Mouse (Mus musculus) heart, embryonic 15.5 days (tissue): ENCODE measurements around the gene Borcs6. TPM values are rescaled to one million over a fixed set of nuclear protein-coding genes. Genes with fewer than 3 reads are reported as not detected.
A peak's percentile ranks its signal among the peaks of the same experiment; 100 is the strongest.
"Not testable (repeated sequence)": the region's sequence is repeated elsewhere in the genome, so short reads cannot be mapped to it uniquely, and the experiment has no call there.

Experiments
- ATAC-seq: fragments of 200-750 bp; cut with Nextera tagmentation; replicated peaks from 2 replicates; pipeline ENCODE4 v1.8.0; 2017; ENCODE audit warnings: low read depth, moderate TSS enrichment; ENCODE audit not compliant: insufficient number of reproducible peaks, insufficient read depth, low FRiP score
- H3K27ac ChIP-seq: fragments of 300-500 bp; sonication (generic); 2 replicates; pipeline ENCODE4 v1.5.1; 2015; ENCODE audit warnings: mild to moderate bottlenecking, inconsistent platforms
- H3K27me3 ChIP-seq: fragments of 300-500 bp; sonication (generic); 2 replicates; pipeline ENCODE4 v1.6.1; 2015; ENCODE audit warnings: inconsistent platforms
- H3K36me3 ChIP-seq: fragments of 300-500 bp; sonication (generic); 2 replicates; pipeline ENCODE4 v1.6.1; 2015; ENCODE audit warnings: mild to moderate bottlenecking, inconsistent platforms
- H3K4me1 ChIP-seq: fragments of 300-500 bp; sonication (generic); replicated peaks from 2 replicates; pipeline ENCODE4 v1.6.1; 2015; ENCODE audit warnings: inconsistent platforms
- H3K4me2 ChIP-seq: fragments of 300-500 bp; sonication (generic); 2 replicates; pipeline ENCODE4 v1.6.1; 2015; ENCODE audit warnings: inconsistent platforms, mild to moderate bottlenecking, moderate library complexity
- H3K4me3 ChIP-seq: fragments of 300-500 bp; sonication (generic); 2 replicates; pipeline ENCODE4 v1.5.1; 2015; ENCODE audit warnings: mild to moderate bottlenecking, inconsistent platforms
- H3K9ac ChIP-seq: fragments of 300-500 bp; sonication (generic); 2 replicates; pipeline ENCODE4 v1.6.1; 2015; ENCODE audit warnings: mild to moderate bottlenecking, inconsistent platforms
- H3K9me3 ChIP-seq: fragments of 300-500 bp; sonication (generic); replicated peaks from 2 replicates; pipeline ENCODE4 v1.6.1; 2016; ENCODE audit warnings: inconsistent platforms
- WGBS: fragments of 180-500 bp; shearing (Covaris S2); methylation state at CpG from one replicate; pipeline ENCODE4 v1.1.7; 2015; ENCODE audit warnings: mixed read lengths; 5-methylcytosine and 5-hydroxymethylcytosine counted together
- polyA plus RNA-seq: library from polyadenylated mRNA; unstranded; fragments of >200 nt; fragmentation: Nextera tagmentation; extraction: Ambion mirVana; gene quantifications from 2 replicates; pipeline ENCODE4 v1.2.1, GENCODE M21; 2015

Gene Borcs6
- polyA plus RNA-seq, 1 experiment from 2014 or later: 10.5 TPM

DNA sequence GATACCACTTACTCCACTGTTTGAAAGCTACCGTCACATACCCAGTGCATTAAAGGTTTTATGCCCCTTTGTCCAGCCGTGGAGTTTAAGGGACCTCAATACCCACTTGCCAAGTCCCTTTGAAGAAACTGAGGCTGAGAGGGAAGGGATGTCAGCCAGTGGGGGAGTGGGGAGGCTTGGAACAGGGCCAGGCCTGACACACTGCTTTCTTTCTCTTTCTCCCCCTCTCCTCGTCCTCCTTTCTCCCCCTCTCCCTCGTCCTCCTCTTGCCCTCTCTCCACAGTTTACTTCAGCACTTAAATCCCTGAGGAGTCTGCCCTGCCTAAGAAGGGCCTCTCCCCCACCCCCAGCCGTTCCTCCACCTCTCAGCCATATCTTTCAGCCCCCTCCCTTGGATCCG is 30.9 kb downstream of the Borcs6 start:
- Histone ChIP-seq H3K4me3 (0 out of 2 replicates have a peak overlapping the region, but pooled peaks have one; percentile 87), H3K27me3 (no peaks in the 10 kb centered on the region), H3K27ac (peak overlapping the region; percentile 94; the same call in 1 of the 2 replicates), H3K9ac (no peak overlapping the region), H3K4me2 (peak overlapping the region; percentile 82), H3K36me3 (peaks cover 23% of the 10 kb centered on the region), H3K9me3 (no peaks in the 10 kb centered on the region), H3K4me1 (peaks cover 61% of the 10 kb centered on the region)
- 54% methylated on average over 5 of the region's 6 CpGs for WGBS
- no peak for ATAC-seq

DNA sequence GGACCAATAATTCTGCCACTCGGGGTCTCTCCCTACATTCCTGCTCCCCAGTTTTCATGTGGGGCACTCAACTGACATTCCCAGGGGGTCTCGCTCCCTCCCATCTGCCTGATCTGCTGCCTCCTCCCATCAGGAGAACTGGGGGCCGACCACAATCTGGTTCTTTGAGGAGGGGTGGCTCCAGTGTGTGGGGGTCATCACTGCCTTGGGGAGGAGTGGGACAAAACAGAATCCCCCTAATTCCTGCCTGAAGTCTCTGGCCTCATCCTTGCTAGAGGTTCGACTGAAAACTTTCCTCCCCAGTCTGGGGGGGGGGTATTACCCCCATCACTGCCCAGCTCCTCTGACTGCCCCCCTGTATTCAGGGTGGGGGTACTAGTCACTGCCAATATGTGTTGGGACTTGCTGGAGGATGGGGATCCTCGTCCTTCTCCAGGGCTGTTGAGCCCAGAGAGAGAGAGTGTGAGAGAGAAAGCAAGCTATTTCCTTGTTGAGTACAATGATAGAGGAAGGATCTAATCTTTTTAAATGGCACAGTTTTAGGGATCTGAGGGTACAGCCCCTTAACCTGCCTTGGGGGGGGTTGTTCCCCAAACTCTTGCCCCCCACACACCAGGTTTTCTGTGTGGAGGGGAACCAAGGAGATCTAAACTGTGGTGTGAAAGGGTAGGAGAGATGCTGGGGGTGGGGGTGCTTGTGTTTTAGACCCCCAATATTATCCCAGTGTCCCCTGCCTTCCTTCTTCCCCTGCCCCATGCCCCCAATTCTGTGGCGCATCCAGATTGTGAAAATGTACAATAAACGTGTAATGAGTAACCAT is 32.3 kb downstream of the Borcs6 start:
- Histone ChIP-seq H3K36me3 (peaks cover 23% of the 10 kb centered on the region), H3K27ac (peak overlapping the region; percentile 92; the same call in 1 of the 2 replicates), H3K9ac (0 out of 2 replicates have a peak overlapping the region, but pooled peaks have one; percentile 15), H3K9me3 (no peaks in the 10 kb centered on the region), H3K4me3 (no peak overlapping the region), H3K27me3 (no peaks in the 10 kb centered on the region), H3K4me2 (no peak overlapping the region), H3K4me1 (peaks cover 53% of the 10 kb centered on the region)
- no peak for ATAC-seq
- WGBS: 55% methylated on average over 7 of the region's 7 CpGs

DNA sequence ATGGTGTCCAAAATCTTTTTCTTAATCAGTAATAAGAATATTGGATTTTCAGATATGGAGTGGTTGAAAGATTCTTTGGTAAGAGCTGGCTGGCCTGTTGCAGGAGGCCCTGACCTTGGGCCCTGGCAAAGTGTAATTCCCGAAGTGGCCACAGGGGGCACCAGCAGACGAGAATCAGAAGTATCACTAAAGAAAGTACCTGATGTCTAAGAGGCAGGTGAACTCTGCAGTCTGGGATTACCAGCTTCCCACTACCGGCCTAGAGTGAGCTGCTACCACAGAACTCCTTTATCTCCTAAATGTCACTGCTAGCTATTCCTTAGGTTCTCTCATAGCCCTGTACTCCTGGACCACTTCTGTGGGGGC is 32.9 kb downstream of the Borcs6 start:
- no peaks in the 10 kb centered on the region for H3K27me3 ChIP-seq
- H3K36me3 ChIP-seq: peaks cover 23% of the 10 kb centered on the region
- H3K9ac ChIP-seq: no peak overlapping the region
- ATAC-seq: no peak
- no peaks in the 10 kb centered on the region for H3K9me3 ChIP-seq
- H3K27ac ChIP-seq: peak overlapping the region; percentile 92
- WGBS: 1% methylated on average over 3 of the region's 3 CpGs
- no peak overlapping the region for H3K4me2 ChIP-seq
- H3K4me3 ChIP-seq: no peak overlapping the region
- peaks cover 51% of the 10 kb centered on the region for H3K4me1 ChIP-seq

DNA sequence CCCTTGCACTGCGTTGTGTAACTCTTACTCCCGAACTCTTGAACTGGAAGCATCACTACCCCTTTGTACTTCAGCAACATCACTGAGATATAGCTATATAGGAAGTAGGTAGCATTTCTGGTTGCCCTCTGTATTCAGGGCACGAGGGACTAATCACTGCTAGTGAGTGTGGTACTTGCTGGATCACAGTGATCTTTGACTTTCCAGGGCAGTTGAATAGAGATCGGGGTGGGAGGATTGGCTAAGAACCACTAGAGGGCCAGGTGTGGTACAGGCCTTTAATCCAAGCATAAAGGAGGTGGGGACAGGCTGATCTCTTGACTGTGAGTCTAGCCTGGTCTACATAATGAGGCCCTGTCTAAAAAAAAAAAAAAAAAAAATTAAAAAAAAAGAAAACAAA is 33.4 kb downstream of the Borcs6 start:
- H3K27me3 ChIP-seq: no peaks in the 10 kb centered on the region
- H3K36me3 ChIP-seq: peaks cover 23% of the 10 kb centered on the region
- WGBS: 85% methylated on average over 4 of the region's 4 CpGs
- no peak overlapping the region for H3K4me2 ChIP-seq
- ATAC-seq: no peak
- H3K4me3 ChIP-seq: no peak overlapping the region
- H3K9me3 ChIP-seq: no peaks in the 10 kb centered on the region
- H3K27ac ChIP-seq: peak overlapping the region; percentile 92
- H3K4me1 ChIP-seq: peaks cover 51% of the 10 kb centered on the region
- no peak overlapping the region for H3K9ac ChIP-seq

DNA sequence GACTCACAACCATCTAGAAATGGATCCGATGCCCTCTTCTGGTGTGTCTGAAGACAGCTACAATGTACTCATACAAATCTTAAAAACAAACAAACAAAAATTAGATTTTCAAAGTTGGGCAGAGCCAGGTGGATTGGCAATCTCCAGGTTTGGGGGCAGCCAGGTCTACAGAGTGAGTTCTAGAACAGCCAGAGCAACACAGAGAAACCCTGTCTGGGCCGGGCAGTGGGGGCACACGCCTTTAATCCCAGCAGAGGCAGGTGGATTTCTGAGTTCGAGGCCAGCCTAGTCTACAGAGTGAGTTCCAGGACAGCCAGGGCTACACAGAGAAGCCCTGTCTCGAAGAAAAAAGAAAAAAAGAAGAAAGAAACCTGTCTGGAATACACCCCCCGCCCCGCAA is 34.3 kb downstream of the Borcs6 start:
- not testable (repeated sequence) for H3K4me3 ChIP-seq, ATAC-seq, H3K9me3 ChIP-seq, H3K4me2 ChIP-seq, H3K27me3 ChIP-seq
- 83% methylated on average over 7 of the region's 7 CpGs for WGBS
- peak overlapping the region; percentile 92 for H3K27ac ChIP-seq
- peaks cover 57% of the 10 kb centered on the region for H3K4me1 ChIP-seq
- H3K36me3 ChIP-seq: peaks cover 23% of the 10 kb centered on the region
- H3K9ac ChIP-seq: peak overlapping the region; percentile 47; the same call in 1 of the 2 replicates

DNA sequence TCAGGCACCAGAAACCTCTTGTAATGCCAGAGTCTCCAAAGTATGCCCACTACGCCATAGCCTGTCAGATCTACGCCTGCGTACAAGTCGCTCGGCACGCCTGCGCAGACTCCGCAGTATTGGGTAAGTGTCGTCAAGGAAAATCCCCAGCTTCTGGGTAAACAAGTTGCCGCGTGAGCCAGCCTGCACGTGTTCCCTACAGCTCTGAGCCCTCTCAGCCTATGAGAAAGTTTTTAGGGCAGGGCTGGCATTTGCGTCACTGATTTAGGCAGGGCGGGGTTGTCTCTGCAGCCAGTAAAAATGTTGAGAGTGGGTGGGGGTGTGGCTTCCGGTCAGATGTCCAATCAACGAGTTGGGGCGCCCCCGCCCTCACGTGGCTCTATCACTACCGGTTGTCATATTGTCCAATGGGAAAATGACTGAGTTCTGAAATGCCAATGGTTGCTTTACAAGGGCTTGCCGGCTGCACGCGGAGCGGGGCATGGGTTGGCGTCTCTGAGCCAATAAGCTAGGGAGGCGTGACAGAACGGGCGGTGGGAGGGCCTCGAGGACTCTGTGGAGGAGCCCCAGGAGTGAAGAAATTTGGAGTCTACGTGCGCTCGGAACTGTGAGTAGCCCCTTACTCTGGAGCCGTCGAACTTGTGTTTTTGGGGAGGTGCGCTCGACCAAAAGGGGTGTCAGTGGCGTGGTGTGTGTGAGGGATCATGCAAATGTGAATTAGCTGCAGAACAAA is 35.3 kb downstream of the Borcs6 start, which contains the start of gene Per1:
Gene Per1 (plus strand): TSS at position 521 of the 733 bp plus-strand sequence.
- H3K4me1 ChIP-seq: peaks cover 59% of the 10 kb centered on the region
- WGBS: under 1% methylated on average over 37 of the region's 37 CpGs
- ATAC-seq: peak; percentile 84

DNA sequence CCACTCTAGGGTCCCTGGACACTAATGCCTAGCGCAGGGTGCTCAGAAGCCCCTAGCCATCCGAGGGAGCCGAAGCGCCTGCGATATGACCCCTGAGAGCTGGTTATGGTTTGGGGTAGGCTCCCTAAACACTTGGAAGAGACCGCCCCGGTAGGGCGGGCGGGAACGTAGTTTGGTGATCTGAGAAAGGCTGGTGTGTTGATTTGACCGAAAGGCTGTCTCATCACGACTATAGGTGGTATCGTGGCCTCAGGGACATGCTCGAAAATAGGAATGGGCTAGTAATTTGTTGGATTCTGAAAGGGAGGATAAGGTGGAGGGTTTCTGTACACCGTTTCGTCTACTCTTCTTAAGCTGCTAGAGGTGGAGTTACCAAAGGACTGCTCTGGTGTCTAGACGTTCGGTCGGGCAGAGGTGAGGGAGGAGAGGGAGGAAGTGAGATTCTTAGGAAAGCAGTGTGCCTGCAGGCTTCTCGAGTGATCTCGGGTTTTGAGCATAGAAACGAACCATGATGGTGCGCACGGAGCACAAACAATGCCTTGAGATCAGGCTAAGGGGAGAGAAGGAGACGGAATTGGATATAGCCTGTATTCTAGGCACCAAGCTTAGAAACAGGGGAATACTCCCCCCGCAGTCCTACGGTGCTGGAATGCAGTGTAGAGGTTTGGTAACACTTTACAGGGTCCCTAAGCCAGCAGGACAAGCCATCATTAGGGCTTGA is 36.2 kb downstream of the Borcs6 start:
- WGBS: under 1% methylated on average over 27 of the region's 27 CpGs
- peak overlapping the region; percentile 73 for H3K4me3 ChIP-seq
- H3K4me2 ChIP-seq: peak overlapping the region; percentile 83
- H3K4me1 ChIP-seq: peaks cover 58% of the 10 kb centered on the region
- peaks cover 19% of the 10 kb centered on the region for H3K36me3 ChIP-seq
- H3K27ac ChIP-seq: peak overlapping the region; percentile 99
- H3K27me3 ChIP-seq: no peaks in the 10 kb centered on the region
- no peak for ATAC-seq
- H3K9ac ChIP-seq: peak overlapping the region; percentile 86
- H3K9me3 ChIP-seq: no peaks in the 10 kb centered on the region

More for the DNA sequence above, 35.3 kb downstream of the Borcs6 start, which contains the start of gene Per1:
- Histone ChIP-seq H3K27ac (peak within 1 kb of the TSS; percentile 99), H3K27me3 (no peaks in the 10 kb centered on the region), H3K4me3 (peak within 1 kb of the TSS; percentile 73), H3K9me3 (no peaks in the 10 kb centered on the region), H3K36me3 (peaks cover 18% of the 10 kb centered on the region), H3K4me2 (peak within 1 kb of the TSS; percentile 83), H3K9ac (peak within 1 kb of the TSS; percentile 86)

DNA sequence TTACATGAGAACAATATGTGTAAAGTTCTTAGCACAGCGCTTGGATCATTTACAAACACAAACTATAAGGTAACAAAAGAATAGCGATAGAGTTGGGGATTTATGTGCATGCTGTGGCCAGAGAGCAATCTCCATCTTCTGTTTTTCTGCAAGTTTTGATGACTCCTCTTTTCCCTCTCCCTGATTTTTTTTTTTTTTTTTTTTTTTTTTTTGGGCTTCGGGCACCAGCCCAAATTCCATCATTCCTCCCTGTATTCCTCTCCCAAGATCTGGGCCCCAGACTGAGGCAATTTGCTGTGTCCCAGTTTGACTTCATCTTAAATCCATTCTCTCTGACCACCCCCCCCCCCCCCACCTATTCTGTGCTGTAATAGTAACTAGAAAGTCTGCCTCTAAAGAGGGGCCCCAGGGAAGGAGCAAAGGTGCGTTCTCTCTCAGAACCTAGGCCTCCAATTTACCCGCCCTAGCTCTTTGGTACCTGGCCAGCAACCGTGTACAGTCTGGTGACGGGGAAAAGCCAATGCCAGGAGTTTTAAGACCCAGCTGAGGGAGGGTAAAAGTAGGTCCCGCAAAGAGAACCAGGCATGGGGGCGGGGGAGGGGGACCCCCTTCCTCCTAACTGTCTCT is 37.0 kb downstream of the Borcs6 start:
- Histone ChIP-seq H3K4me1 (peaks cover 62% of the 10 kb centered on the region), H3K4me2 (peak overlapping the region; percentile 83), H3K36me3 (peaks cover 25% of the 10 kb centered on the region), H3K9me3 (no peaks in the 10 kb centered on the region), H3K9ac (peak overlapping the region; percentile 86), H3K4me3 (peak overlapping the region; percentile 73), H3K27ac (peak overlapping the region; percentile 99), H3K27me3 (no peaks in the 10 kb centered on the region)
- ATAC-seq: no peak
- WGBS: 9% methylated on average over 9 of the region's 9 CpGs

DNA sequence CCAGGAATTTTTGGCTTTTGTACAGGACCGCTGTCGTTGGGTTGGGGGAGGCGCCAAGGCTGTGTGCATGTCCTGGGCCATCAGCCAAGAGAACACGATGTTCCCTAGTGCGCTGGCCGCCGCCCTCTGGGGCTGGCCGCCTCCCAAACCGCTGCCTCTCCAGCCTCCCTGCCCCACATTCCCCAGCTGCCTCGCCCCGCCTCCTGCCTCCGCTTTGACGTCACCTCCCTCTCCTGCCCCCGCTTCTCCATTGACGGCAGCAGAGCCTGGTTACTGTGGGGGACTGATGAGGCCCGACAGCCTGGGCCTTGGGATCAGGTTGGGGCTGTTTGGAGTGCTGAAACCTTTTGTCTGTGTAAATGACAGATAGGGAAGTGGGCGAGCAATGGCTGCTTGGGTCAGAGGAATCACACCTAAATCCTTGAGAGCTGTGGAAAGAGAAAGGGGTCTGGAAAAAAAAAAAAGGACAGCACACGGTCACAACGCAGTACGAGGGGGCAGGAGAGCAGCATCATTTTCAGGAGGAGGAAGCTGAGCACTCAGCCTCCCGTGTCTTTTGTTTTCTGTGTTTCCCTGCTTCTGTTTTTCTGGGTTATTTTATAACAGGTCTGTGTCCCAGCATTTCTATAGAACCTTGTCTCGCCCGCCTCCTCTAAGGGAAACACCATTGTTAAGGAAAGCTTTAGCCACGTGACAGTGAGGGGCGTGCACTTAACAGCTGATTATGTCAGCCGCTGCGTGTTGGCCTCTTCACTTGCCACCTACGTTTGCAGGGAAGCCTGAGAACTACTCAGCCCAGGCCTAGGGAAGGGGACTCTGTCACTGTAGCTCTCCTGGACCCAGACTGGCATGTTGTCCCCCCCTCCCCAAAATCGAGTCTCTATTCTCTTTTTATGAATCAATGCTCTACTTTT is 37.7 kb downstream of the Borcs6 start:
- Histone ChIP-seq H3K9me3 (no peaks in the 10 kb centered on the region), H3K9ac (peak overlapping the region; percentile 86), H3K36me3 (peaks cover 25% of the 10 kb centered on the region), H3K27ac (peak overlapping the region; percentile 99), H3K4me2 (peak overlapping the region; percentile 83), H3K4me1 (peaks cover 56% of the 10 kb centered on the region), H3K4me3 (peak overlapping the region; percentile 73), H3K27me3 (no peaks in the 10 kb centered on the region)
- WGBS: 2% methylated on average over 29 of the region's 29 CpGs
- ATAC-seq: peak; percentile 65
